Mouse (Mus musculus) right cerebral cortex, postnatal 25 days (tissue): Measurements from ENCODE around the gene Abhd17c.

Source experiments
- DNase-seq: peaks from one replicate; pipeline ENCODE4 v3.0.0; 2022

Gene Abhd17c

GRCm38 (mm10) chr7:84059799-84060198 is 91.9 kb downstream of the Abhd17c start:
- no peak for DNase-seq
